Comparison of ENCODE assay signal across 13 mouse cellular contexts in genomic region chr13:56087936-56088335, GRCm38 (mm10). TPM values are rescaled to one million over a fixed set of nuclear protein-coding genes. Genes with fewer than 3 reads are reported as not detected.
A peak's percentile ranks its signal among the peaks of the same experiment; 100 is the strongest.
DNase-seq lines count a peak whose midpoint lies in the region; ATAC-seq lines count a peak whose summit lies in the region.
"Had no signal": no experiment of that assay in that cellular context is flagged by ENCODE, and none has a peak within 500 bp of the region (broad histone marks: within the 10 kb centered on the region; RNA-seq: fewer than 3 reads in every experiment).

No protein-coding gene starts in this region.

- H3K27me3 ChIP-seq in hindbrain, embryonic 11.5 days (ENCODE audit: control insufficient read depth, insufficient read depth, low read length) = no peaks in the 10 kb centered on the region
- H3K27me3 ChIP-seq in hindbrain, embryonic 10.5 days (ENCODE audit: insufficient read depth, poor library complexity, severe bottlenecking) = no peaks in the 10 kb centered on the region
- H3K27me3 ChIP-seq: liver, embryonic 12.5 days had no signal

- intact Hi-C loops in heart, postnatal 25 days (cut with DNase I) = no loop called here

- ATAC-seq in hindbrain, embryonic 11.5 days (ENCODE audit: low FRiP score) = no peak
- ATAC-seq: forebrain, embryonic 14.5 days; liver, embryonic 12.5 days; lung, postnatal 0 days had no signal

- no peak overlapping the region for H3K4me2 ChIP-seq in hindbrain, embryonic 11.5 days (replicated peaks; ENCODE audit: low read depth, low read length)
- H3K4me2 ChIP-seq: liver, embryonic 12.5 days had no signal

- H3K9ac ChIP-seq in hindbrain, embryonic 11.5 days (ENCODE audit: low read depth, low read length) = no peak overlapping the region
- H3K9ac ChIP-seq: liver, embryonic 12.5 days had no signal

- H3K4me1 ChIP-seq in hindbrain, embryonic 11.5 days (replicated peaks; ENCODE audit: control insufficient read depth, insufficient read depth, low read length) = no peaks in the 10 kb centered on the region
- H3K4me1 ChIP-seq in hindbrain, embryonic 10.5 days (replicated peaks) = peaks cover 5% of the 10 kb centered on the region
- H3K4me1 ChIP-seq: liver, embryonic 12.5 days; midbrain, embryonic 10.5 days had no signal

- no peak overlapping the region for H3K27ac ChIP-seq in hindbrain, embryonic 11.5 days (ENCODE audit: low read depth, low read length)
- H3K27ac ChIP-seq in hindbrain, embryonic 10.5 days = no peak overlapping the region
- H3K27ac ChIP-seq: liver, embryonic 12.5 days; midbrain, embryonic 10.5 days had no signal

- peaks cover 16% of the 10 kb centered on the region; the same call in 1 of the 2 replicates for H3K36me3 ChIP-seq in hindbrain, embryonic 11.5 days (ENCODE audit: control insufficient read depth, insufficient read depth, low read length)
- H3K36me3 ChIP-seq in hindbrain, embryonic 10.5 days = peaks cover 100% of the 10 kb centered on the region

- peak; percentile 25 for DNase-seq in hindbrain, embryonic 11.5 days (ENCODE audit: low spot score)
- DNase-seq in hindbrain, embryonic 10.5 days (ENCODE audit: low spot score) = no peak
- peak; percentile 28 for DNase-seq in retina, postnatal 1 day
- no peak for DNase-seq in retina, embryonic 14.5 days (ENCODE audit: low spot score)
- DNase-seq in heart, postnatal 25 days (ENCODE audit: low spot score) = peak; percentile 23
- DNase-seq in skeletal muscle tissue, adult 2 months (ENCODE audit: low read depth, low spot score) = peak; percentile 37
- DNase-seq in left cerebral cortex, adult 11 months (ENCODE audit: low spot score) = no peak
- DNase-seq in urinary bladder, postnatal 36 days (ENCODE audit: low spot score in 2 of 2) = no peak
- DNase-seq: cerebellum, adult 11 months had no signal

- no peaks in the 10 kb centered on the region for H3K9me3 ChIP-seq in hindbrain, embryonic 11.5 days (ENCODE audit: control insufficient read depth, low read length)
- H3K9me3 ChIP-seq in hindbrain, embryonic 10.5 days = no peaks in the 10 kb centered on the region
- H3K9me3 ChIP-seq: liver, embryonic 12.5 days; midbrain, embryonic 10.5 days had no signal

- no peak overlapping the region for H3K4me3 ChIP-seq in hindbrain, embryonic 11.5 days (ENCODE audit: low read depth, low read length)
- no peak overlapping the region for H3K4me3 ChIP-seq in hindbrain, embryonic 10.5 days
- H3K4me3 ChIP-seq: liver, embryonic 12.5 days; midbrain, embryonic 10.5 days had no signal

- 68% methylated on average over 19 of the region's 19 CpGs for WGBS in hindbrain, embryonic 11.5 days
- WGBS in hindbrain, embryonic 10.5 days = 77% methylated on average over 19 of the region's 19 CpGs

RNA-seq across cellular contexts. Expression of gene H2afy, which starts 48.2 kb away (rescaled TPM):
- polyA plus RNA-seq in hindbrain, embryonic 11.5 days (2014; fragmentation: Nextera tagmentation; extraction: Ambion mirVana) = 578 and 619 TPM in 2 replicates
- polyA plus RNA-seq in hindbrain, embryonic 10.5 days (2016; fragmentation: Nextera tagmentation; extraction: Ambion mirVana) = 494 and 510 TPM in 2 replicates
- 10 to 100 TPM; 50.9 to 53.9 TPM for total RNA-seq in heart, postnatal 25 days (2021)

Comparison
In these comparisons a context has a peak if more than half of its experiments do, and no peak if none do; other contexts are left out.
1. DNase-seq: peak in hindbrain, embryonic 11.5 days (single experiment), retina, postnatal 1 day (single experiment), heart, postnatal 25 days (single experiment) and skeletal muscle tissue, adult 2 months (single experiment); none in hindbrain, embryonic 10.5 days (single experiment), retina, embryonic 14.5 days (single experiment), left cerebral cortex, adult 11 months (single experiment) and urinary bladder, postnatal 36 days (0 of 2).